Mouse (Mus musculus) olfactory bulb, adult 2 months (tissue): ENCODE results near the gene Rft1.
A peak's percentile ranks its signal among the peaks of the same experiment; 100 is the strongest.

ENCODE experiments used
- CTCF ChIP-seq: fragments of 200-500 bp; IDR thresholded peaks from 2 replicates; pipeline ENCODE4 v1.5.1; 2012; ENCODE audit warnings: low read depth, mild to moderate bottlenecking, low read length, moderate library complexity; ENCODE audit not compliant: insufficient read depth
- POLR2A ChIP-seq: fragments of 200-500 bp; IDR thresholded peaks from 2 replicates; pipeline ENCODE4 v1.6.1; 2012; ENCODE audit warnings: mild to moderate bottlenecking, low read depth, low read length, moderate library complexity; ENCODE audit not compliant: insufficient read depth

DNA sequence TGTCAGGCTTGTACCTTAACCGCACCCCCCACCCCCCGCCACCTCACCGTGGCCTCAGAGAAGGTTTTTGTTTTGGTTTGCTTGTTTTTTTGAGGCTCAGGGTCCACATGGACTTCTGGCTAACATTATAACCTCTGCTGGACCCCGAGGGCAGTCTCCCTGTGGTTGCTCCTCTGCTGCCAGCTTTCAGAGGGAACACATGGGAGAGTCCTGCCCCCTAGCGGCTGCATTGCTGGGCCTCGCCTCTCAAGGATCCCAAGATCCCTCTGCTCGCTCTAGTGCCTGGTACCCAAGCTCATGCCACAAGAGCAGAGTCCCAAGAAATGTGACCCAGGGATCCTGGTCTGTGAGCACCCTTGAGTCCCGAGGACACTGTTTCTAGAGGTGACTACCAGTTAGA is 45.5 kb downstream of the Rft1 start:
- peak; percentile 69; the same call in 1 of the 2 replicates for TF ChIP-seq CTCF
- no peak for TF ChIP-seq POLR2A
